Mouse (Mus musculus) hindbrain, embryonic 12.5 days (tissue): ENCODE measurements at regions not wholly inside any gene's neighbourhood (a gene's known extent, or its start where the extent isn't known, plus 50 kb on each side); places are given as distances from the start of the nearest gene placed in this dataset.

Source experiments
- ATAC-seq: fragments of 200-750 bp; cut with Nextera tagmentation; 2 replicates; pipeline ENCODE4 v1.8.0; 2017; ENCODE audit warnings: moderate TSS enrichment; ENCODE audit not compliant: low FRiP score
- H3K27ac ChIP-seq: fragments of 300-500 bp; sonication (generic); 2 replicates; pipeline ENCODE4 v1.5.1; 2016; ENCODE audit warnings: mild to moderate bottlenecking
- H3K27me3 ChIP-seq: fragments of 300-500 bp; sonication (generic); 2 replicates; pipeline ENCODE4 v1.6.1; 2016; ENCODE audit warnings: mild to moderate bottlenecking
- H3K36me3 ChIP-seq: fragments of 300-500 bp; sonication (generic); 2 replicates; pipeline ENCODE4 v1.6.1; 2016; ENCODE audit warnings: mild to moderate bottlenecking
- H3K4me1 ChIP-seq: fragments of 300-500 bp; sonication (generic); 2 replicates; pipeline ENCODE4 v1.6.1; 2016
- H3K4me2 ChIP-seq: fragments of 300-500 bp; sonication (generic); replicated peaks from 2 replicates; pipeline ENCODE4 v1.6.1; 2016; ENCODE audit warnings: mild to moderate bottlenecking
- H3K4me3 ChIP-seq: fragments of 300-500 bp; sonication (generic); 2 replicates; pipeline ENCODE4 v1.5.1; 2016; ENCODE audit warnings: mild to moderate bottlenecking
- H3K9ac ChIP-seq: fragments of 300-500 bp; sonication (generic); 2 replicates; pipeline ENCODE4 v1.6.1; 2016; ENCODE audit warnings: mild to moderate bottlenecking, moderate library complexity
- H3K9me3 ChIP-seq: fragments of 300-500 bp; sonication (generic); replicated peaks from 2 replicates; pipeline ENCODE4 v1.6.1; 2016; ENCODE audit warnings: mild to moderate bottlenecking
- WGBS: fragments of 180-500 bp; shearing (Covaris S2); methylation state at CpG from one replicate; pipeline ENCODE4 v1.1.7; 2016; 5-methylcytosine and 5-hydroxymethylcytosine counted together

- H3K4me3 ChIP-seq, result no peak overlapping the region
- H3K27me3 ChIP-seq, result no peaks in the 10 kb centered on the region
- ATAC-seq, result no peak
- no peaks in the 10 kb centered on the region for H3K36me3 ChIP-seq
- H3K9me3 ChIP-seq, result no peaks in the 10 kb centered on the region
- H3K9ac ChIP-seq, result no peak overlapping the region
- no peak overlapping the region for H3K4me2 ChIP-seq
- peaks cover 17% of the 10 kb centered on the region for H3K4me1 ChIP-seq
- 83% methylated on average over 6 of the region's 6 CpGs for WGBS
- H3K27ac ChIP-seq, result no peak overlapping the region
Observed at GRCm38 (mm10) chr10:37079535-37079934, 59.2 kb downstream of the Marcks start.

- Histone ChIP-seq H3K4me3 (no peak overlapping the region), H3K4me2 (no peak overlapping the region), H3K9me3 (no peaks in the 10 kb centered on the region), H3K36me3 (no peaks in the 10 kb centered on the region), H3K9ac (no peak overlapping the region), H3K27me3 (no peaks in the 10 kb centered on the region), H3K4me1 (peaks cover 17% of the 10 kb centered on the region), H3K27ac (peak overlapping the region; percentile 67)
- peak; percentile 92 for ATAC-seq
- WGBS, result 17% methylated on average over 5 of the region's 5 CpGs
Observed at GRCm38 (mm10) chr10:37078439-37078838, 60.3 kb downstream of the Marcks start.

DNA sequence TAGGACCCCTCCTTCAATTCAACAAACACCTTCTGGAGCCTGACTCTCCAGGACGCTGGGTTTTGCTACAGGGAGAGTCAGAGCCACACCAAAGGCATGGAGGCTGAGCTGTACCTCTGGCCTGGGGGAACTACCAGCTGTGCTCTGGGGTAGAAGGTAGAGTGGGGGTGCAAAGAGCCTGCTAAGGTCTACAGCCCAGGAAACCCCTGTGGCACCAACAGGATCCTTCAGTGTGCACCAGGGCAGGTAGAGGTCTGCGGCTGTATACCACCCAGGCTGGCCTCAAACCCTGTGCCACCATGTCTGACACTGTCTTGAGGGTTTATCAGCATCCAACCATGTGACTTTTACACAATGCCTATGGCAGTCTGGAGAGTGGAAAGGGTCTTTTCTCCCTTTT is 61.0 kb downstream of the Marcks start:
- 86% methylated on average over 2 of the region's 2 CpGs for WGBS
- ATAC-seq, result peak; percentile 44
- Histone ChIP-seq H3K9me3 (no peaks in the 10 kb centered on the region), H3K4me1 (peaks cover 17% of the 10 kb centered on the region), H3K4me2 (no peak overlapping the region), H3K27me3 (no peaks in the 10 kb centered on the region), H3K36me3 (no peaks in the 10 kb centered on the region), H3K27ac (peak overlapping the region; percentile 67), H3K4me3 (no peak overlapping the region), H3K9ac (no peak overlapping the region)

DNA sequence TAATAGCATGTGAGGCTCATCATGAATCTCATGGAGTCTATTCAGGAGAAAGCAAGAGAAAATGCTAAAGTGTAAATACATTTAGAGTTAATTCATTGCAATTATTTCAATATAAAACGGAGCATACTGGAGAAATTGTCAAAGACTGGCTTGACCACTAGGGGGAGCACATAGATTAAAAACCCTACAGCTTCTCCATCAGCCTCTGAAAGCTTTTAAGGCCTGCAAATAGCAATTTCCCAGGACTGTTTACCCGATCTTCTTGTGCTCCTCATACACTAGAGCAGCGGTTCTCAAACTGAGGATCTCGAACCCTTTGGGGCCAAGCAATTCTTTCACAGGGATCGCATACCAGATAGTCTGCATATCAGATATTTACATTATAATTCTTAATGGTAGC is 65.9 kb downstream of the Marcks start:
- Histone ChIP-seq H3K36me3 (no peaks in the 10 kb centered on the region), H3K4me3 (no peak overlapping the region), H3K9me3 (no peaks in the 10 kb centered on the region), H3K27ac (no peak overlapping the region), H3K4me1 (peaks cover 7% of the 10 kb centered on the region), H3K4me2 (no peak overlapping the region), H3K27me3 (no peaks in the 10 kb centered on the region), H3K9ac (no peak overlapping the region)
- ATAC-seq, result peak; percentile 75
- WGBS, result 18% methylated on average over 5 of the region's 5 CpGs

DNA sequence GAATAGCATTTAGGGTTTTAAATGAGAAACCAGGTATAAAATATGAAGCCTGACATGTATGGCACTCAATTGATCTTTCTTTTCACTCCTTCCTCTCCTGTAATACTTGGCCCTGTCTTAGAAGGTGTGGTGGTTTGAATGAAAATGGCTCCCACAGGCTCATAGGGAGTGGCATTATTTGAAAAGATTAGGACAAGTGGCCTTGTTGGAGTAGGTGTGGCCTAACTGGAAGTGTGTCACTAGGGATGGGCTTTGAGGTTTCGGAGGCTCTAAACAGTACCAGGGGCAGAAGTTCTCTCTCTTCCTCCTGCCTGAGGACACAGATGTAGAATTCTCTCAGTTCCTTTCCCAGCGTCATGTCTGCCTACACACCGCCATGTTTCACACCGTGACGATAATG is 66.7 kb downstream of the Marcks start:
- Histone ChIP-seq H3K4me2 (no peak overlapping the region), H3K9ac (no peak overlapping the region), H3K27ac (no peak overlapping the region), H3K36me3 (no peaks in the 10 kb centered on the region), H3K4me1 (no peaks in the 10 kb centered on the region; the same call in 1 of the 2 replicates), H3K4me3 (no peak overlapping the region), H3K9me3 (no peaks in the 10 kb centered on the region), H3K27me3 (no peaks in the 10 kb centered on the region)
- 92% methylated on average over 5 of the region's 5 CpGs for WGBS
- no peak for ATAC-seq

DNA sequence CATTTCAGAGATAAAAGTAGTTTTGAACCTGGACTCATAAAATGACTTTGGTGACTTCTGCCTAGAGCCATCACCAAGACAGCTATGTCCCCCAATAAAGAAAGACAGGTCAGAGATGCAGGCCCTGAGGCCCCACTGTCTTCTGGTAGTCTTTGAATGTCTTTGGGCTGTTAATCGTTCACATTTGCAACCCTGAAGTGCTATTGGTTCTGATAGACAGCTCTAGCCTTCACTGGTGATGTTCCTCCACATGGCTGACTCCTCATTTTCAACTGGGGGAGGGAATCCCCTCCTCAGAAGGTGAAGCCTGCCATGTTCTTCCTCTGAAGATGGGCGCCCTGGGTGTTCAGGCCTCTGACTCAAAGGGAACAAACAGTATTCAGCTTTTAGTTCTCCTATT is 67.3 kb downstream of the Marcks start:
- Histone ChIP-seq H3K9ac (no peak overlapping the region), H3K27me3 (no peaks in the 10 kb centered on the region), H3K4me2 (no peak overlapping the region), H3K27ac (no peak overlapping the region), H3K9me3 (no peaks in the 10 kb centered on the region), H3K4me1 (no peaks in the 10 kb centered on the region; the same call in 1 of the 2 replicates), H3K36me3 (no peaks in the 10 kb centered on the region), H3K4me3 (no peak overlapping the region)
- no peak for ATAC-seq
- 77% methylated on average over 2 of the region's 2 CpGs for WGBS
